In the genomic region with DNA sequence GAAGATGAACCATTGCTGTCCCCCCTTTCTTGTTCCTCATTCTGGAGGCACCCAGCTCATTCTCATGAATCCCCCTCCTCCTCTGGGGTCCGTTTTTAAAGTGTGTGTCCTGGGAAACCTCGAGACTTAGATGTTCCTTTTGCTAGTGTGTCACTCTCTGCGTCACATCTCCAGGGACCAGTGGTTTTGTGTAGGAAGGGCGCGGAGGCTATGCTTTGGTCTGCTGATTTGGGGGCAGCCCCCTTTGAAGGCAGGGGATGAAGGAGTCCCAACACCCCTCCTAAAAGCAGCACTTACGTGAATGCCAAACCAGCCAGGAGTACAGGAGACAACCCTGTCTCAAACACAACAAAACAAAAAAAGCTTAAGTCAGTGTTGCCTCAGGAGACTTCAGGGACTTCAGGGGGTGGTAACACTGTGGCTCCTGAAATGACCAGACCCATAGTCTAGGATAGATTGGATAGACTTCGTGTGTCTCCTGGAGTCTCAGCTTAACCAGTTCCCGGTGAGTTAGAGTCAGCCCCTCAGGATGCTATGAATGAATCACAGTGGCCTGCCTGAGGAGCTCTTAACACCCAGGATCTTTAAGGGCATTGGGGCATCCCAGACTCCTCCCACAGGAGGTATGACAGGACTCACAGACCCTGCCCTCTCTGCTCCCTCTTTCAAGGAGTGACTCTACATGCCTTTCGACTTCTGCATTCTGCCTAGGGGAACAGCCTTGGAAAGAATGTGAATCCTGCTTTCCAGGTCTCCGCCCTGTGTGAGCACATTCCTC, we compare ENCODE assay signal across 7 mouse cellular contexts. TPM values are rescaled to one million over a fixed set of nuclear protein-coding genes. Genes with fewer than 3 reads are reported as not detected.
DNase-seq lines count a peak whose midpoint lies in the region; ATAC-seq lines count a peak whose summit lies in the region.

No protein-coding gene starts in this region.

- no peaks in the 10 kb centered on the region for H3K27me3 ChIP-seq in intestine, embryonic 14.5 days (replicated peaks; ENCODE audit: control insufficient read depth, insufficient read depth, low read length)
- no peaks in the 10 kb centered on the region for H3K27me3 ChIP-seq in neural tube, embryonic 14.5 days (ENCODE audit: control insufficient read depth, insufficient read depth, low read length)

- peak overlapping the region; percentile 95 for H3K4me2 ChIP-seq in intestine, embryonic 14.5 days (ENCODE audit: low read length)
- peak overlapping the region; percentile 100 for H3K4me2 ChIP-seq in neural tube, embryonic 14.5 days (ENCODE audit: low read depth, low read length)

- peak overlapping the region; percentile 71 for H3K9ac ChIP-seq in intestine, embryonic 14.5 days (ENCODE audit: low read length)
- peak overlapping the region; percentile 72 for H3K9ac ChIP-seq in neural tube, embryonic 14.5 days (replicated peaks; ENCODE audit: low read depth, low read length)

- peak; percentile 14; the same call in 1 of the 2 replicates for ATAC-seq in intestine, embryonic 14.5 days (replicated peaks; ENCODE audit: low FRiP score, low TSS enrichment, low read depth)
- ATAC-seq in neural tube, embryonic 14.5 days (ENCODE audit: low read depth), result no peak

- no peaks in the 10 kb centered on the region for H3K9me3 ChIP-seq in intestine, embryonic 14.5 days (ENCODE audit: control insufficient read depth, low read length)
- no peaks in the 10 kb centered on the region for H3K9me3 ChIP-seq in neural tube, embryonic 14.5 days (ENCODE audit: control insufficient read depth, low read length)

- H3K4me3 ChIP-seq in intestine, embryonic 14.5 days (ENCODE audit: low read depth, low read length), result peak overlapping the region; percentile 75
- H3K4me3 ChIP-seq in neural tube, embryonic 14.5 days (ENCODE audit: low read depth, low read length), result peak overlapping the region; percentile 79

- peak overlapping the region; percentile 64; the same call in 1 of the 2 replicates for H3K27ac ChIP-seq in intestine, embryonic 14.5 days (ENCODE audit: low read depth)
- no peak overlapping the region for H3K27ac ChIP-seq in neural tube, embryonic 14.5 days (ENCODE audit: low read depth, low read length)

- peaks cover 28% of the 10 kb centered on the region for H3K4me1 ChIP-seq in intestine, embryonic 14.5 days (replicated peaks; ENCODE audit: control insufficient read depth, insufficient read depth, low read length)
- peaks cover 24% of the 10 kb centered on the region for H3K4me1 ChIP-seq in neural tube, embryonic 14.5 days (ENCODE audit: control insufficient read depth, insufficient read depth, low read length)

- 6% methylated on average over 10 of the region's 10 CpGs for WGBS in intestine, embryonic 14.5 days
- WGBS in neural tube, embryonic 14.5 days, result 7% methylated on average over 10 of the region's 10 CpGs

- peaks cover 24% of the 10 kb centered on the region for H3K36me3 ChIP-seq in intestine, embryonic 14.5 days (ENCODE audit: control insufficient read depth, insufficient read depth, low read length)
- peaks cover 18% of the 10 kb centered on the region for H3K36me3 ChIP-seq in neural tube, embryonic 14.5 days (ENCODE audit: control insufficient read depth, insufficient read depth, low read length)

- peak; percentile 95 for DNase-seq in Muller cell, postnatal 12 days (ENCODE audit: inconsistent ontology term)
- DNase-seq in cerebellum, adult 9-11 months, result peak; percentile 80
- peak; percentile 66 to 73 for DNase-seq in gastrocnemius, adult 8-10 months (ENCODE audit: low spot score in 2 of 2)
- peak; percentile 71 for DNase-seq in intestine, embryonic 14.5 days (ENCODE audit: low spot score)
- peak; percentile 92 to 95 for DNase-seq in lung, adult 18-20 months
- no peak for DNase-seq in frontal cortex, postnatal 10 days (ENCODE audit: low spot score in 2 of 2)

RNA-seq across cellular contexts. Expression of a gene that starts 1.3 kb away (rescaled TPM):
- total RNA-seq in gastrocnemius, adult 8-10 months (2022), result 10 to 100 TPM; 24.1 to 29.2 (median 26.5) TPM
- polyA plus RNA-seq in intestine, embryonic 14.5 days (2014; fragmentation: Nextera tagmentation; extraction: Ambion mirVana), result 46.9 and 47.7 TPM in 2 replicates
- polyA plus RNA-seq in neural tube, embryonic 14.5 days (2014; fragmentation: Nextera tagmentation; extraction: Ambion mirVana), result 53.4 and 74.8 TPM in 2 replicates

RNA-seq across cellular contexts. Expression of a gene that starts 28.4 kb away (rescaled TPM):
- 10 to 100 TPM in 1 of 4 experiments, 1 to 10 TPM in 3; 7.6 to 11.5 (median 8.5) TPM for total RNA-seq in gastrocnemius, adult 8-10 months (2022)
- polyA plus RNA-seq in intestine, embryonic 14.5 days (2014; fragmentation: Nextera tagmentation; extraction: Ambion mirVana), result 1.5 and 1.8 TPM in 2 replicates
- 0.61 and 0.71 TPM in 2 replicates for polyA plus RNA-seq in neural tube, embryonic 14.5 days (2014; fragmentation: Nextera tagmentation; extraction: Ambion mirVana)

RNA-seq across cellular contexts. Expression of a gene that starts 36.4 kb away (rescaled TPM):
- 10 to 100 TPM; 16.5 to 18.9 (median 18.6) TPM for total RNA-seq in gastrocnemius, adult 8-10 months (2022)
- 11.6 and 12.9 TPM in 2 replicates for polyA plus RNA-seq in intestine, embryonic 14.5 days (2014; fragmentation: Nextera tagmentation; extraction: Ambion mirVana)
- polyA plus RNA-seq in neural tube, embryonic 14.5 days (2014; fragmentation: Nextera tagmentation; extraction: Ambion mirVana), result 16.0 and 16.1 TPM in 2 replicates

RNA-seq across cellular contexts. Expression of a gene that starts 42.2 kb away (rescaled TPM):
- total RNA-seq in gastrocnemius, adult 8-10 months (2022), result 10 to 100 TPM; 34.2 to 39.2 (median 36.4) TPM
- polyA plus RNA-seq in intestine, embryonic 14.5 days (2014; fragmentation: Nextera tagmentation; extraction: Ambion mirVana), result 24.1 and 27.5 TPM in 2 replicates
- polyA plus RNA-seq in neural tube, embryonic 14.5 days (2014; fragmentation: Nextera tagmentation; extraction: Ambion mirVana), result 150 and 154 TPM in 2 replicates

RNA-seq across cellular contexts. Expression of a gene that starts 51.7 kb away (rescaled TPM):
- not detected for total RNA-seq in gastrocnemius, adult 8-10 months (2022)
- polyA plus RNA-seq in intestine, embryonic 14.5 days (2014; fragmentation: Nextera tagmentation; extraction: Ambion mirVana), result 0.53 and 1.1 TPM in 2 replicates
- polyA plus RNA-seq in neural tube, embryonic 14.5 days (2014; fragmentation: Nextera tagmentation; extraction: Ambion mirVana), result not detected in 2 replicates

Comparison
In these comparisons a context has a peak if more than half of its experiments do, and no peak if none do; other contexts are left out.
1. DNase-seq: peak in Muller cell, postnatal 12 days (single experiment), cerebellum, adult 9-11 months (single experiment), gastrocnemius, adult 8-10 months (2 of 2), intestine, embryonic 14.5 days (single experiment) and lung, adult 18-20 months (2 of 2); none in frontal cortex, postnatal 10 days (0 of 2).